Mouse (Mus musculus) E14TG2a.4 (cell line): ENCODE results near the gene Tor2a.

Experiments
- CTCF ChIP-seq: conservative IDR thresholded peaks from 2 replicates; pipeline ENCODE4 v1.5.1; 2014; ENCODE audit warnings: low read length
- NANOG ChIP-seq: IDR thresholded peaks from 2 replicates; pipeline ENCODE4 v1.6.1; 2014; ENCODE audit warnings: borderline replicate concordance, low read length, mixed read lengths
- POU5F1 ChIP-seq: IDR thresholded peaks from 2 replicates; pipeline ENCODE4 v1.6.1; 2014; ENCODE audit warnings: low read length, borderline replicate concordance

DNA sequence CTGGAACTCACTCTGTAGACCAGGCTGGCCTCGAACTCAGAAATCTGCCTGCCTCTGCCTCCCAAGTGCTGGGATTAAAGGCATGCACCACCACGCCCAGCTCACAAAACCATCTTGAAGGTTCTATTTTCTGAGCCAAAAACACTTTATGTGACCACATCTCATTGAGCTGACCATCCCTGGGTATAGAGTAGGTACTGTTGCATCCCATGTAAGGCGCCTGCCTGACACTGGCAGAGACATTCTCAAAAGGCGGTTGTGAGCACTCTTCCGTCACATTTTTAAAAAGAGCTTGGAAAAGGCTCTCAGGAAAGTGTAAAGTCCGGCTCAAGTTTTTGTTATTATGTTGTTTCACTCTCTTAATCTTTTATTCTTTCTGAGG lies 369 bp upstream of the Tor2a start:
- no peak for TF ChIP-seq CTCF
- TF ChIP-seq NANOG = no peak
- no peak for TF ChIP-seq POU5F1
